Mouse (Mus musculus): ENCODE measurements at regions not wholly inside any gene's neighbourhood (a gene's known extent, or its start where the extent isn't known, plus 50 kb on each side); places are given as distances from the start of the nearest gene placed in this dataset.

- no peaks in the 10 kb centered on the region for H3K36me3 ChIP-seq
- H3K9me3 ChIP-seq, result no peaks in the 10 kb centered on the region
- ATAC-seq (ENCODE audit: insufficient number of reproducible peaks, insufficient read depth, low FRiP score, low TSS enrichment, low read depth), result no peak
- no peaks in the 10 kb centered on the region for H3K4me1 ChIP-seq (replicated peaks)
- no peak overlapping the region for H3K4me2 ChIP-seq
- WGBS, result 50% methylated on average over 7 of the region's 7 CpGs
- H3K4me3 ChIP-seq (replicated peaks), result no peak overlapping the region
- H3K27ac ChIP-seq, result no peak overlapping the region
- no peaks in the 10 kb centered on the region for H3K27me3 ChIP-seq
- H3K9ac ChIP-seq (replicated peaks), result no peak overlapping the region
Measured at GRCm38 (mm10) chr1:69443466-69443865, 243.6 kb downstream of the Ikzf2 start.

DNA sequence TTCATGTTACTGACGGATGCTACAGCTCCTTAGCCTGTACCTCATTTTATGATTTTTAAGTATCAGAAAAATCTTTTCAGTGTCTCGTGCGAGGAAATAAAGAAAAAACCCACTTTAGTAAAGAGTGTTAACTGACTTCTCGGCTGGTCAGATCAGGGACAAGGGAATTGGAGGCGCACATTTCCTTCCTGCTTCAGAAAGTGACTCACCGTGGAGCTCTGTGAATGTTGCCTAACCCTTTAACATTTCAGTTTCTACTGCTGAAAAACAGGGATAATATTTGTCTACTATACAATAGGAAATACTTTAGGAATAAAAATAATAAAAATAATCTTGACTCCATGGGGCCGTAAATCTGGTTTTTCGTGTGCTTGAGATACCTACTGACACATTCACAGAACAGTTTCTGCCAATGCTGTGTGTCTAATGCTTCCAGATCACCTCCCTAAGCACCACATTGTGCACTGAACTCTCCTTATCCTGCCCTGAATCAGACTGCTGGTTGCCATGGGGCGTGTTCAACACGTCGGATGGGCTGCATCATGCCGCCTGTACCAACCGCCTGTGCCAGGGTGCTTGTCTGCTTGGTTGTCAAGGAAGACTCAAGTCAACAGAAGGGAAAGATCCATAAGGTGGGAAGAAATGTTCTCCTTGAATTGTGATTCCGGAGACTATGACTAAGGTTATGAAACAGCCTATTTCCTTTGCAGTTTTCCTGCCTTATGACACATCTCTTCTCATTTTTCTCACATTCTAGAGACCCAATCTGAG lies 246.3 kb downstream of the Ikzf2 start:
- Histone ChIP-seq H3K27ac (no peak overlapping the region), H3K36me3 (no peaks in the 10 kb centered on the region), H3K9me3 (no peaks in the 10 kb centered on the region), H3K27me3 (no peaks in the 10 kb centered on the region), H3K4me3 (replicated peaks) (no peak overlapping the region), H3K4me2 (no peak overlapping the region), H3K9ac (replicated peaks) (no peak overlapping the region), H3K4me1 (replicated peaks) (no peaks in the 10 kb centered on the region)
- no peak for ATAC-seq (ENCODE audit: insufficient number of reproducible peaks, insufficient read depth, low FRiP score, low TSS enrichment, low read depth)
- WGBS, result 89% methylated on average over 14 of the region's 14 CpGs

DNA sequence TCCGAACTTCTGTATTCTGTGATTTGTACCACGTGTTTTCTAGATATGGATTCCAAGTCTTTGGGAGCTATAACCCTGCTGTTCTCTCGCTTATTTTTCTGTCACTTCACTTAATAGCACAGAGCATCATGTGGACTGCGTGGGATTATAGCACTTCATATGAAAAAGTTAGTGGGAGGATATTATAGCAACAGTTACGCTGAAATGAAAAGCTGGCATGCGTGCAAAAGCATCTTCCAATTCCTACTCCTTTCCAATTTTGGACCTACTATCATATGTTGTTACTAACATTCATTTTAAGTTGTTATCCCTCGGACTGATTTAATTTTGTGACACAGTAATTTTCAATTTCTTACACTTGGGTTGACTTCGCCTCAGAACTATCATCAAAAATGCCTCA lies 250.0 kb downstream of the Ikzf2 start:
- ATAC-seq (ENCODE audit: insufficient number of reproducible peaks, insufficient read depth, low FRiP score, low TSS enrichment, low read depth), result no peak
- Histone ChIP-seq H3K9ac (replicated peaks) (no peak overlapping the region), H3K4me2 (no peak overlapping the region), H3K36me3 (no peaks in the 10 kb centered on the region), H3K4me1 (replicated peaks) (no peaks in the 10 kb centered on the region), H3K4me3 (replicated peaks) (no peak overlapping the region), H3K27me3 (no peaks in the 10 kb centered on the region), H3K27ac (no peak overlapping the region), H3K9me3 (no peaks in the 10 kb centered on the region)
- WGBS, result 92% methylated on average over 8 of the region's 8 CpGs

GRCm38 (mm10) chr1:69433655-69434357 lies 253.2 kb downstream of the Ikzf2 start:
- no peaks in the 10 kb centered on the region for H3K27me3 ChIP-seq
- no peak overlapping the region for H3K9ac ChIP-seq (replicated peaks)
- H3K27ac ChIP-seq, result no peak overlapping the region
- no peak overlapping the region for H3K4me2 ChIP-seq
- H3K9me3 ChIP-seq, result no peaks in the 10 kb centered on the region
- H3K4me3 ChIP-seq (replicated peaks), result no peak overlapping the region
- no peak for ATAC-seq (ENCODE audit: insufficient number of reproducible peaks, insufficient read depth, low FRiP score, low TSS enrichment, low read depth)
- no peaks in the 10 kb centered on the region for H3K36me3 ChIP-seq
- no peaks in the 10 kb centered on the region for H3K4me1 ChIP-seq (replicated peaks)
- WGBS, result 54% methylated on average over 8 of the region's 8 CpGs

GRCm38 (mm10) chr1:69430683-69431407 lies 256.2 kb downstream of the Ikzf2 start:
- H3K4me2 ChIP-seq, result no peak overlapping the region
- H3K27ac ChIP-seq, result no peak overlapping the region
- H3K4me3 ChIP-seq (replicated peaks), result no peak overlapping the region
- no peaks in the 10 kb centered on the region for H3K36me3 ChIP-seq
- no peak overlapping the region for H3K9ac ChIP-seq (replicated peaks)
- no peaks in the 10 kb centered on the region for H3K9me3 ChIP-seq
- no peaks in the 10 kb centered on the region for H3K27me3 ChIP-seq
- no peak for ATAC-seq (ENCODE audit: insufficient number of reproducible peaks, insufficient read depth, low FRiP score, low TSS enrichment, low read depth)
- WGBS, result 56% methylated on average over 8 of the region's 8 CpGs
- no peaks in the 10 kb centered on the region for H3K4me1 ChIP-seq (replicated peaks)

GRCm38 (mm10) chr1:69429632-69430031 lies 257.4 kb downstream of the Ikzf2 start:
- H3K4me3 ChIP-seq (replicated peaks), result no peak overlapping the region
- H3K4me2 ChIP-seq, result no peak overlapping the region
- no peaks in the 10 kb centered on the region for H3K9me3 ChIP-seq
- H3K4me1 ChIP-seq (replicated peaks), result no peaks in the 10 kb centered on the region
- no peak for ATAC-seq (ENCODE audit: insufficient number of reproducible peaks, insufficient read depth, low FRiP score, low TSS enrichment, low read depth)
- H3K36me3 ChIP-seq, result no peaks in the 10 kb centered on the region
- no peak overlapping the region for H3K9ac ChIP-seq (replicated peaks)
- WGBS, result 82% methylated on average over 5 of the region's 5 CpGs
- no peaks in the 10 kb centered on the region for H3K27me3 ChIP-seq
- no peak overlapping the region for H3K27ac ChIP-seq

DNA sequence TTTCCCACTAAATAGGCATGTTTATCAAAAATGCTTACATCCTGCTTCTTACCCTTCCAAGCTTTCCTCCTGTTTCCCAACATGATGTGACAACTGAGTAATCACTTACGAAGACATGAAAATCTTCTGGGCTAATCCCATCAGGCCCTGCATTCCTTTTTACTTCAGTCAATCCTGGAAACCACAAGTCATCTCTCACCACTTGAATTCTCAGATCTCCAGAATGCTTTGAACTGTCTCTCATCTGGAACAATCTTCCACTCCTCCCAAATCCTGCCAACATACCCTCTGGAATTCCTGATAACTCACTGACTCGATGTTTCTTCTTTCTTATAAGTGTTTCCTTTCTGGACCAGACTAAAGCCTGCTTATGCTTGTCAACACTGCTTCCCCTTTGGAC lies 289.4 kb downstream of the Ikzf2 start:
- Histone ChIP-seq H3K27me3 (no peaks in the 10 kb centered on the region), H3K4me3 (replicated peaks) (no peak overlapping the region), H3K4me2 (no peak overlapping the region), H3K27ac (no peak overlapping the region), H3K36me3 (no peaks in the 10 kb centered on the region), H3K4me1 (replicated peaks) (no peaks in the 10 kb centered on the region), H3K9me3 (peaks cover 30% of the 10 kb centered on the region), H3K9ac (replicated peaks) (no peak overlapping the region)
- ATAC-seq (ENCODE audit: insufficient number of reproducible peaks, insufficient read depth, low FRiP score, low TSS enrichment, low read depth), result no peak
- WGBS, result 86% methylated on average over 2 of the region's 2 CpGs

GRCm38 (mm10) chr1:69382374-69382773 lies 274.5 kb upstream of the Erbb4 start:
- no peak for ATAC-seq (ENCODE audit: insufficient number of reproducible peaks, insufficient read depth, low FRiP score, low TSS enrichment, low read depth)
- Histone ChIP-seq H3K27ac (no peak overlapping the region), H3K27me3 (no peaks in the 10 kb centered on the region), H3K4me3 (replicated peaks) (no peak overlapping the region), H3K4me2 (no peak overlapping the region), H3K9ac (replicated peaks) (no peak overlapping the region), H3K36me3 (no peaks in the 10 kb centered on the region), H3K4me1 (replicated peaks) (no peaks in the 10 kb centered on the region), H3K9me3 (peaks cover 6% of the 10 kb centered on the region; the same call in 1 of the 2 replicates)
- 93% methylated on average over 1 of the region's 1 CpGs for WGBS

DNA sequence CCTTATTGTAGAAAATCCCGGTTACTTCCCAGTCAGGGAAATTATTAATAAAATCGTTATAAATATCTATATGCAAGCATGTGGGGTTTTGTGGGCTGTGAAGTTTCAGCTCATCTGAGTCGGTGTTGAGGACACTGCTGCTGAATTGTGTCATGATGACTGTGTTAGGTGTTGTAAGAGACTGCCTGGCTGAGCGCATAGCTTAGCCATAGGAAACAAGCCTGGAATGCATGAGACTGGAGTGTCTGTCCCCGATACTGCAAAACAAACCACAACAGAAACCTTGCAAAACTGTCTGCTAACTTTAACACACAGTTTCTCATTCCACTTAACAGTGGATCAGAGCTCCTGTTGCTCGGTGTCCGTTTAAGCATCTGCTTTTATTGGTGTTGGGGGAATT lies 271.9 kb upstream of the Erbb4 start:
- no peak overlapping the region for H3K4me3 ChIP-seq (replicated peaks)
- H3K27ac ChIP-seq, result no peak overlapping the region
- no peak for ATAC-seq (ENCODE audit: insufficient number of reproducible peaks, insufficient read depth, low FRiP score, low TSS enrichment, low read depth)
- H3K36me3 ChIP-seq, result no peaks in the 10 kb centered on the region
- no peak overlapping the region for H3K9ac ChIP-seq (replicated peaks)
- H3K27me3 ChIP-seq, result no peaks in the 10 kb centered on the region
- WGBS, result 77% methylated on average over 7 of the region's 7 CpGs
- H3K4me2 ChIP-seq, result no peak overlapping the region
- peaks cover 13% of the 10 kb centered on the region; the same call in 1 of the 2 replicates for H3K9me3 ChIP-seq
- H3K4me1 ChIP-seq (replicated peaks), result no peaks in the 10 kb centered on the region

DNA sequence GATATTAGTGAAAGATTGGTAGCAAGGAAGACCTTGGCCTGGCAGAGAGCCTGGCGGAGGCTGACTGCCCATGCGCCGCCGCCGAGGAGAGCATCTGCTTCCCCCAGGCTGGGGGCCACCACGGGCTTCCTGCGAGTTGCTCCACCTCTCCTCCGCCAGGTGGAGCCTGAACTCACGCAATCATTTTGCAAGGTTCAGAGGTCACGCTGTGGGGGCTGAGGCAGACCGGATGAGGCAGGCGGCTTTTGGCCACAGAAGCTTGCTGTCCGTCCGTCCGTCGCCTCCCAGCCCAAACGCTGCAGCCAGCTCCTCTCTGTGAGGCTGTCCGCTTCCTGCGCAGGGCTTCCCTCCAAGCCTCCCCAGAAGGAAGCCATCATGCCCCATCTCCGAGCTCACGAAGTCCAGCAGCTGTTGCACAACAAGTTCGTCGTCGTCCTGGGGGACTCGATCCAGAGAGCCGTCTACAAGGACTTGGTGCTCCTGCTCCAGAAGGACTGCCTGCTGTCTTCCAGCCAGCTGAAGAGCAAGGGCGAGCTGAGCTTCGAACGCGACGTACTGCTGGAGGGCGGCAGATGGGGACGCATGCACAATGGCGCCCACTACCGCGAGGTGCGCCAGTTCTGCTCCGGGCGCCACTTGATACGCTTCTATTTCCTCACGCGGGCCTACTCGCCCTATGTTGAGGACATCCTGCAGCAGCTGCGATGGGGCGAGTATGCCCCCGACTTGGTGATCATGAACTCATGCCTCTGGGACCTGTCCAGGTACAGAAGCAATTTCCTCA lies 269.3 kb upstream of the Erbb4 start:
- Histone ChIP-seq H3K4me1 (replicated peaks) (no peaks in the 10 kb centered on the region), H3K9ac (replicated peaks) (no peak overlapping the region), H3K4me3 (replicated peaks) (no peak overlapping the region), H3K36me3 (no peaks in the 10 kb centered on the region), H3K27ac (no peak overlapping the region), H3K27me3 (no peaks in the 10 kb centered on the region), H3K9me3 (peaks cover 13% of the 10 kb centered on the region; the same call in 1 of the 2 replicates), H3K4me2 (no peak overlapping the region)
- no peak for ATAC-seq (ENCODE audit: insufficient number of reproducible peaks, insufficient read depth, low FRiP score, low TSS enrichment, low read depth)
- WGBS, result 96% methylated on average over 46 of the region's 46 CpGs

DNA sequence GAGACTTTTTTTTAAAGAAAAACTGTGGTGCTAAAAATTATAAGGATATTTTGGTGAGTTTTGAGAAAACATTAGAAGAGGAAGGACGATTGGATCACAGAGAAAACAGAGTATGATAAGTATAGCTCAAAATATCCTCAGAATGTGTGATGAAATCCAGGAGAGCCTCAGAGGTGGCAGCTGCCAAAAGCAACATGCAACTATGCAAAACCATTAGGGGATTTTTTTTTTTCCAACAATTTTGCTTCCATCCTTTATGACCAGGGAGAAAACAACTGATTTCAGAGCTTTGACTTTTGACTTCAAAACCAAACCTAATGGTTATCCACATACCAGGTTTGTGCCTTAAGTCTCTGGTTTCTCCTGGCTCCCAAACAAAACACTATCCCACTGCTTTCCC lies 267.4 kb upstream of the Erbb4 start:
- no peaks in the 10 kb centered on the region for H3K27me3 ChIP-seq
- 50% methylated on average over 1 of the region's 1 CpGs for WGBS
- ATAC-seq (ENCODE audit: insufficient number of reproducible peaks, insufficient read depth, low FRiP score, low TSS enrichment, low read depth), result no peak

More for the DNA sequence above, 267.4 kb upstream of the Erbb4 start:
- Histone ChIP-seq H3K4me2 (no peak overlapping the region), H3K9me3 (peaks cover 13% of the 10 kb centered on the region; the same call in 1 of the 2 replicates), H3K27ac (no peak overlapping the region), H3K4me1 (replicated peaks) (no peaks in the 10 kb centered on the region), H3K4me3 (replicated peaks) (no peak overlapping the region), H3K9ac (replicated peaks) (no peak overlapping the region), H3K36me3 (no peaks in the 10 kb centered on the region)

Data from limb, embryonic 12.5 days (tissue).